8 mouse cellular contexts compared by ENCODE assay signal in genomic region chrX:136740791-136741650, GRCm38 (mm10). TPM values are rescaled to one million over a fixed set of nuclear protein-coding genes. Genes with fewer than 3 reads are reported as not detected.
A peak's percentile ranks its signal among the peaks of the same experiment; 100 is the strongest.
DNase-seq lines count a peak whose midpoint lies in the region; ATAC-seq and TF ChIP-seq lines count a peak whose summit lies in the region.

No protein-coding gene starts in this region.

- no peak for TF ChIP-seq EP300 in heart, postnatal 0 days (IDR thresholded peaks at IDR 0.05; ENCODE audit: low read depth)

- no peaks in the 10 kb centered on the region for H3K9me3 ChIP-seq in E14TG2a.4 (ENCODE audit: low read length)
- H3K9me3 ChIP-seq in forebrain, embryonic 12.5 days: no peaks in the 10 kb centered on the region
- no peaks in the 10 kb centered on the region for H3K9me3 ChIP-seq in heart, postnatal 0 days (replicated peaks; ENCODE audit: control insufficient read depth, low read length)
- no peaks in the 10 kb centered on the region for H3K9me3 ChIP-seq in liver, embryonic 16.5 days (replicated peaks; ENCODE audit: control insufficient read depth, low read length)
- no peaks in the 10 kb centered on the region for H3K9me3 ChIP-seq in neural tube, embryonic 13.5 days

- WGBS in forebrain, embryonic 12.5 days: 27% methylated on average over 39 of the region's 39 CpGs
- 17% methylated on average over 39 of the region's 39 CpGs for WGBS in heart, postnatal 0 days
- WGBS in liver, embryonic 16.5 days (ENCODE audit: insufficient replicate concordance): 25% methylated on average over 39 of the region's 39 CpGs
- 23% methylated on average over 39 of the region's 39 CpGs for WGBS in neural tube, embryonic 13.5 days

- no peaks in the 10 kb centered on the region for H3K27me3 ChIP-seq in E14TG2a.4 (ENCODE audit: insufficient read depth, low read length)
- H3K27me3 ChIP-seq in forebrain, embryonic 12.5 days: no peaks in the 10 kb centered on the region
- H3K27me3 ChIP-seq in heart, postnatal 0 days (ENCODE audit: control insufficient read depth, insufficient read depth, low read length): no peaks in the 10 kb centered on the region
- H3K27me3 ChIP-seq in liver, embryonic 16.5 days (ENCODE audit: control insufficient read depth, insufficient read depth, low read depth, low read length): no peaks in the 10 kb centered on the region
- H3K27me3 ChIP-seq in neural tube, embryonic 13.5 days: no peaks in the 10 kb centered on the region

- TF ChIP-seq CTCF in E14TG2a.4 (conservative IDR thresholded peaks at IDR 0.05; ENCODE audit: low read length): no peak
- no peak for TF ChIP-seq CTCF in heart, postnatal 0 days (IDR thresholded peaks at IDR 0.05; ENCODE audit: low read depth)

- peak; percentile 70 for DNase-seq in c-Kit-positive CD71-negative TER-119-negative erythroid progenitor cells, embryonic 14.5 days (ENCODE audit: low read depth)
- DNase-seq in heart, postnatal 0 days (ENCODE audit: low spot score): peak; percentile 94
- DNase-seq in kidney, postnatal 4 days: peak; percentile 92 to 93
- peak; percentile 95 for DNase-seq in testis, postnatal 14 days (ENCODE audit: low spot score)

- peak overlapping the region; percentile 87 for H3K27ac ChIP-seq in forebrain, embryonic 12.5 days
- H3K27ac ChIP-seq in heart, postnatal 0 days (ENCODE audit: low read depth): peak overlapping the region; percentile 93
- peak overlapping the region; percentile 85 for H3K27ac ChIP-seq in liver, embryonic 16.5 days (ENCODE audit: low read length)
- peak overlapping the region; percentile 88 for H3K27ac ChIP-seq in neural tube, embryonic 13.5 days (replicated peaks)

- ATAC-seq in forebrain, embryonic 12.5 days (ENCODE audit: low FRiP score): peak; percentile 98
- ATAC-seq in heart, postnatal 0 days (ENCODE audit: insufficient read depth, low read depth): peak; percentile 95
- ATAC-seq in liver, embryonic 16.5 days (ENCODE audit: low read depth): peak; percentile 94
- peak; percentile 97 for ATAC-seq in neural tube, embryonic 13.5 days (ENCODE audit: low read depth)

- peak overlapping the region; percentile 84 for H3K4me3 ChIP-seq in E14TG2a.4 (replicated peaks; ENCODE audit: low read length)
- peak overlapping the region; percentile 50 for H3K4me3 ChIP-seq in forebrain, embryonic 12.5 days (replicated peaks)
- peak overlapping the region; percentile 72 for H3K4me3 ChIP-seq in heart, postnatal 0 days (ENCODE audit: low read depth, low read length)
- H3K4me3 ChIP-seq in liver, embryonic 16.5 days (ENCODE audit: low read depth, low read length): peak overlapping the region; percentile 70
- peak overlapping the region; percentile 54 for H3K4me3 ChIP-seq in neural tube, embryonic 13.5 days

- H3K9ac ChIP-seq in forebrain, embryonic 12.5 days: peak overlapping the region; percentile 67
- H3K9ac ChIP-seq in heart, postnatal 0 days (replicated peaks; ENCODE audit: low read depth, low read length): peak overlapping the region; percentile 76
- H3K9ac ChIP-seq in liver, embryonic 16.5 days (ENCODE audit: low read depth, low read length): peak overlapping the region; percentile 68
- H3K9ac ChIP-seq in neural tube, embryonic 13.5 days: peak overlapping the region; percentile 79

- H3K4me2 ChIP-seq in forebrain, embryonic 12.5 days: no peak overlapping the region
- H3K4me2 ChIP-seq in heart, postnatal 0 days (ENCODE audit: low read depth, low read length): peak overlapping the region; percentile 59
- H3K4me2 ChIP-seq in liver, embryonic 16.5 days (ENCODE audit: low read depth, low read length): peak overlapping the region; percentile 67
- H3K4me2 ChIP-seq in neural tube, embryonic 13.5 days: peak overlapping the region; percentile 61

- peaks cover 35% of the 10 kb centered on the region for H3K36me3 ChIP-seq in E14TG2a.4 (ENCODE audit: insufficient read depth, low read length)
- H3K36me3 ChIP-seq in forebrain, embryonic 12.5 days (replicated peaks): no peaks in the 10 kb centered on the region
- H3K36me3 ChIP-seq in heart, postnatal 0 days (replicated peaks; ENCODE audit: control insufficient read depth, insufficient read depth, low read length): peaks cover 2% of the 10 kb centered on the region; the same call in 1 of the 2 replicates
- H3K36me3 ChIP-seq in liver, embryonic 16.5 days (ENCODE audit: control insufficient read depth, insufficient read depth): no peaks in the 10 kb centered on the region
- H3K36me3 ChIP-seq in neural tube, embryonic 13.5 days: peaks cover 2% of the 10 kb centered on the region; the same call in 1 of the 2 replicates

- peaks cover 21% of the 10 kb centered on the region; the same call in 1 of the 2 replicates for H3K4me1 ChIP-seq in E14TG2a.4 (replicated peaks; ENCODE audit: low read depth, low read length)
- 0 out of 2 replicates have a peak, but pooled peaks cover 4% of the 10 kb centered on the region for H3K4me1 ChIP-seq in forebrain, embryonic 12.5 days
- no peaks in the 10 kb centered on the region for H3K4me1 ChIP-seq in heart, postnatal 0 days (ENCODE audit: control insufficient read depth, insufficient read depth)
- peaks cover 2% of the 10 kb centered on the region for H3K4me1 ChIP-seq in liver, embryonic 16.5 days (ENCODE audit: control insufficient read depth, low read depth, low read length)
- peaks cover 9% of the 10 kb centered on the region for H3K4me1 ChIP-seq in neural tube, embryonic 13.5 days (replicated peaks)

RNA-seq across cellular contexts. Expression of gene Morf4l2, which starts 2.5 kb away (rescaled TPM):
- polyA plus RNA-seq in forebrain, embryonic 12.5 days (2016; fragmentation: Nextera tagmentation; extraction: Ambion mirVana): 561 and 566 TPM in 2 replicates
- total RNA-seq in heart, postnatal 0 days (2014; rRNA removed; ENCODE audit: low replicate concordance): 115 and 173 TPM in 2 replicates
- polyA plus RNA-seq in heart, postnatal 0 days (2015; fragmentation: Nextera tagmentation; extraction: Ambion mirVana): 212 and 214 TPM in 2 replicates
- 170 and 174 TPM in 2 replicates for polyA plus RNA-seq in liver, embryonic 16.5 days (2015; fragmentation: Nextera tagmentation; extraction: Ambion mirVana)
- 508 and 542 TPM in 2 replicates for polyA plus RNA-seq in neural tube, embryonic 13.5 days (2015; fragmentation: Nextera tagmentation; extraction: Ambion mirVana)

RNA-seq across cellular contexts. Expression of gene Tceal1, which starts 33.2 kb away (rescaled TPM):
- 11.3 and 11.9 TPM in 2 replicates for polyA plus RNA-seq in forebrain, embryonic 12.5 days (2016; fragmentation: Nextera tagmentation; extraction: Ambion mirVana)
- 4.9 and 7.3 TPM in 2 replicates for total RNA-seq in heart, postnatal 0 days (2014; rRNA removed; ENCODE audit: low replicate concordance)
- 13.4 and 13.9 TPM in 2 replicates for polyA plus RNA-seq in heart, postnatal 0 days (2015; fragmentation: Nextera tagmentation; extraction: Ambion mirVana)
- 0.86 and 0.99 TPM in 2 replicates for polyA plus RNA-seq in liver, embryonic 16.5 days (2015; fragmentation: Nextera tagmentation; extraction: Ambion mirVana)
- polyA plus RNA-seq in neural tube, embryonic 13.5 days (2015; fragmentation: Nextera tagmentation; extraction: Ambion mirVana): 18.2 and 18.9 TPM in 2 replicates

RNA-seq across cellular contexts. Expression of gene Glra4, which starts 38.9 kb away (rescaled TPM):
- not detected in 2 replicates for polyA plus RNA-seq in forebrain, embryonic 12.5 days (2016; fragmentation: Nextera tagmentation; extraction: Ambion mirVana)
- total RNA-seq in heart, postnatal 0 days (2014; rRNA removed; ENCODE audit: low replicate concordance): not detected in 2 replicates
- not detected in 2 replicates for polyA plus RNA-seq in heart, postnatal 0 days (2015; fragmentation: Nextera tagmentation; extraction: Ambion mirVana)
- not detected in 2 replicates for polyA plus RNA-seq in liver, embryonic 16.5 days (2015; fragmentation: Nextera tagmentation; extraction: Ambion mirVana)
- 0.13 and 0.17 TPM in 2 replicates for polyA plus RNA-seq in neural tube, embryonic 13.5 days (2015; fragmentation: Nextera tagmentation; extraction: Ambion mirVana)

Comparison
In these comparisons a context has a peak if more than half of its experiments do, and no peak if none do; other contexts are left out.
1. Peak in every context shown above with its lines: DNase-seq, ATAC-seq, H3K4me3 ChIP-seq and H3K27ac ChIP-seq.